Mouse (Mus musculus): ENCODE data around the gene Capns1. TPM values are rescaled to one million over a fixed set of nuclear protein-coding genes. Genes with fewer than 3 reads are reported as not detected.
"Not testable (repeated sequence)": the region's sequence is repeated elsewhere in the genome, so short reads cannot be mapped to it uniquely, and the experiment has no call there.

Capns1 gene
- polyA plus RNA-seq, 1 experiment from 2014 or later: 56.8 TPM

- no peak overlapping the region for H3K4me3 ChIP-seq (ENCODE audit: low read depth, low read length)
- DNase-seq (ENCODE audit: low spot score): no peak
- H3K36me3 ChIP-seq (replicated peaks; ENCODE audit: control insufficient read depth, insufficient read depth, low read depth, low read length): no peaks in the 10 kb centered on the region
- 0 out of 2 replicates have a peak, but pooled peaks cover 2% of the 10 kb centered on the region for H3K4me1 ChIP-seq (ENCODE audit: control insufficient read depth, insufficient read depth, low read length)
- no peak overlapping the region for H3K27ac ChIP-seq (replicated peaks; ENCODE audit: low read depth, low read length)
- 0 out of 2 replicates have a peak, but pooled peaks have one; percentile 55 for ATAC-seq (replicated peaks; ENCODE audit: insufficient number of reproducible peaks, low FRiP score, low TSS enrichment, low read depth)
- H3K4me2 ChIP-seq (ENCODE audit: low read depth, low read length): no peak overlapping the region
- H3K9me3 ChIP-seq (replicated peaks; ENCODE audit: control insufficient read depth, low read length): no peaks in the 10 kb centered on the region
- H3K9ac ChIP-seq (replicated peaks; ENCODE audit: low read length): no peak overlapping the region
- no peaks in the 10 kb centered on the region for H3K27me3 ChIP-seq (ENCODE audit: control insufficient read depth, insufficient read depth, low read length)
- WGBS: 74% methylated on average over 2 of the region's 2 CpGs
Measured at GRCm38 (mm10) chr7:30217277-30217676, 18.7 kb upstream of the Capns1 start.

GRCm38 (mm10) chr7:30216723-30217151 is 18.1 kb upstream of the Capns1 start:
- no peak overlapping the region for H3K4me3 ChIP-seq (ENCODE audit: low read depth, low read length)
- no peaks in the 10 kb centered on the region for H3K36me3 ChIP-seq (replicated peaks; ENCODE audit: control insufficient read depth, insufficient read depth, low read depth, low read length)
- ATAC-seq (replicated peaks; ENCODE audit: insufficient number of reproducible peaks, low FRiP score, low TSS enrichment, low read depth) (peak; percentile 61), DNase-seq (ENCODE audit: low spot score) (peak; percentile 95)
- H3K27me3 ChIP-seq (ENCODE audit: control insufficient read depth, insufficient read depth, low read length): no peaks in the 10 kb centered on the region
- peak overlapping the region; percentile 32; the same call in 1 of the 2 replicates for H3K9ac ChIP-seq (replicated peaks; ENCODE audit: low read length)
- under 1% methylated on average over 16 of the region's 16 CpGs for WGBS
- H3K4me1 ChIP-seq (ENCODE audit: control insufficient read depth, insufficient read depth, low read length): 0 out of 2 replicates have a peak, but pooled peaks cover 2% of the 10 kb centered on the region
- no peaks in the 10 kb centered on the region for H3K9me3 ChIP-seq (replicated peaks; ENCODE audit: control insufficient read depth, low read length)
- H3K4me2 ChIP-seq (ENCODE audit: low read depth, low read length): peak overlapping the region; percentile 23
- no peak overlapping the region for H3K27ac ChIP-seq (replicated peaks; ENCODE audit: low read depth, low read length)

- no peak for DNase-seq (ENCODE audit: low spot score)
- 0 out of 2 replicates have a peak, but pooled peaks cover 2% of the 10 kb centered on the region for H3K4me1 ChIP-seq (ENCODE audit: control insufficient read depth, insufficient read depth, low read length)
- no peak overlapping the region for H3K4me2 ChIP-seq (ENCODE audit: low read depth, low read length)
- 82% methylated on average over 3 of the region's 3 CpGs for WGBS
- no peak overlapping the region for H3K27ac ChIP-seq (replicated peaks; ENCODE audit: low read depth, low read length)
- no peaks in the 10 kb centered on the region for H3K9me3 ChIP-seq (replicated peaks; ENCODE audit: control insufficient read depth, low read length)
- no peak overlapping the region for H3K9ac ChIP-seq (replicated peaks; ENCODE audit: low read length)
- ATAC-seq (replicated peaks; ENCODE audit: insufficient number of reproducible peaks, low FRiP score, low TSS enrichment, low read depth): no peak
- H3K36me3 ChIP-seq (replicated peaks; ENCODE audit: control insufficient read depth, insufficient read depth, low read depth, low read length): no peaks in the 10 kb centered on the region
- H3K4me3 ChIP-seq (ENCODE audit: low read depth, low read length): no peak overlapping the region
- H3K27me3 ChIP-seq (ENCODE audit: control insufficient read depth, insufficient read depth, low read length): no peaks in the 10 kb centered on the region
Measured at GRCm38 (mm10) chr7:30215875-30216274, 17.3 kb upstream of the Capns1 start.

- Histone ChIP-seq H3K4me2 (ENCODE audit: low read depth, low read length) (no peak overlapping the region), H3K9ac (replicated peaks; ENCODE audit: low read length) (no peak overlapping the region), H3K9me3 (replicated peaks; ENCODE audit: control insufficient read depth, low read length) (no peaks in the 10 kb centered on the region), H3K27ac (replicated peaks; ENCODE audit: low read depth, low read length) (no peak overlapping the region), H3K27me3 (ENCODE audit: control insufficient read depth, insufficient read depth, low read length) (no peaks in the 10 kb centered on the region), H3K4me3 (ENCODE audit: low read depth, low read length) (no peak overlapping the region), H3K4me1 (ENCODE audit: control insufficient read depth, insufficient read depth, low read length) (0 out of 2 replicates have a peak, but pooled peaks cover under 1% of the 10 kb centered on the region), H3K36me3 (replicated peaks; ENCODE audit: control insufficient read depth, insufficient read depth, low read depth, low read length) (no peaks in the 10 kb centered on the region)
- no peak for ATAC-seq (replicated peaks; ENCODE audit: insufficient number of reproducible peaks, low FRiP score, low TSS enrichment, low read depth)
- no peak for DNase-seq (ENCODE audit: low spot score)
- WGBS: 96% methylated on average over 3 of the region's 3 CpGs
Measured at GRCm38 (mm10) chr7:30213881-30214280, 15.3 kb upstream of the Capns1 start.

GRCm38 (mm10) chr7:30211025-30211424 is 12.4 kb upstream of the Capns1 start:
- Histone ChIP-seq H3K4me2 (ENCODE audit: low read depth, low read length) (no peak overlapping the region), H3K27ac (replicated peaks; ENCODE audit: low read depth, low read length) (no peak overlapping the region), H3K4me3 (ENCODE audit: low read depth, low read length) (no peak overlapping the region), H3K4me1 (ENCODE audit: control insufficient read depth, insufficient read depth, low read length) (no peaks in the 10 kb centered on the region), H3K9ac (replicated peaks; ENCODE audit: low read length) (no peak overlapping the region), H3K9me3 (replicated peaks; ENCODE audit: control insufficient read depth, low read length) (no peaks in the 10 kb centered on the region), H3K36me3 (replicated peaks; ENCODE audit: control insufficient read depth, insufficient read depth, low read depth, low read length) (no peaks in the 10 kb centered on the region), H3K27me3 (ENCODE audit: control insufficient read depth, insufficient read depth, low read length) (no peaks in the 10 kb centered on the region)
- WGBS: 24% methylated on average over 4 of the region's 4 CpGs
- no peak for DNase-seq (ENCODE audit: low spot score)
- no peak for ATAC-seq (replicated peaks; ENCODE audit: insufficient number of reproducible peaks, low FRiP score, low TSS enrichment, low read depth)

GRCm38 (mm10) chr7:30206364-30206763 is 7.8 kb upstream of the Capns1 start:
- not testable (repeated sequence) for ATAC-seq (replicated peaks; ENCODE audit: insufficient number of reproducible peaks, low FRiP score, low TSS enrichment, low read depth); DNase-seq (ENCODE audit: low spot score); H3K9ac ChIP-seq (replicated peaks; ENCODE audit: low read length); H3K27ac ChIP-seq (replicated peaks; ENCODE audit: low read depth, low read length); H3K4me3 ChIP-seq (ENCODE audit: low read depth, low read length); H3K4me2 ChIP-seq (ENCODE audit: low read depth, low read length); H3K9me3 ChIP-seq (replicated peaks; ENCODE audit: control insufficient read depth, low read length); H3K27me3 ChIP-seq (ENCODE audit: control insufficient read depth, insufficient read depth, low read length); H3K36me3 ChIP-seq (replicated peaks; ENCODE audit: control insufficient read depth, insufficient read depth, low read depth, low read length); H3K4me1 ChIP-seq (ENCODE audit: control insufficient read depth, insufficient read depth, low read length)
- 58% methylated on average over 5 of the region's 5 CpGs for WGBS

GRCm38 (mm10) chr7:30205383-30205782 is 6.8 kb upstream of the Capns1 start:
- H3K9me3 ChIP-seq (replicated peaks; ENCODE audit: control insufficient read depth, low read length): no peaks in the 10 kb centered on the region
- no peak overlapping the region for H3K27ac ChIP-seq (replicated peaks; ENCODE audit: low read depth, low read length)
- H3K4me2 ChIP-seq (ENCODE audit: low read depth, low read length): no peak overlapping the region
- no peaks in the 10 kb centered on the region for H3K36me3 ChIP-seq (replicated peaks; ENCODE audit: control insufficient read depth, insufficient read depth, low read depth, low read length)
- no peak overlapping the region for H3K9ac ChIP-seq (replicated peaks; ENCODE audit: low read length)
- WGBS: 6% methylated on average over 2 of the region's 2 CpGs
- DNase-seq (ENCODE audit: low spot score) (peak; percentile 70), ATAC-seq (replicated peaks; ENCODE audit: insufficient number of reproducible peaks, low FRiP score, low TSS enrichment, low read depth) (no peak)
- H3K4me3 ChIP-seq (ENCODE audit: low read depth, low read length): no peak overlapping the region
- no peaks in the 10 kb centered on the region for H3K4me1 ChIP-seq (ENCODE audit: control insufficient read depth, insufficient read depth, low read length)
- no peaks in the 10 kb centered on the region for H3K27me3 ChIP-seq (ENCODE audit: control insufficient read depth, insufficient read depth, low read length)

GRCm38 (mm10) chr7:30204380-30204779 is 5.8 kb upstream of the Capns1 start:
- no peaks in the 10 kb centered on the region for H3K4me1 ChIP-seq (ENCODE audit: control insufficient read depth, insufficient read depth, low read length)
- no peaks in the 10 kb centered on the region for H3K36me3 ChIP-seq (replicated peaks; ENCODE audit: control insufficient read depth, insufficient read depth, low read depth, low read length)
- no peak overlapping the region for H3K27ac ChIP-seq (replicated peaks; ENCODE audit: low read depth, low read length)
- ATAC-seq (replicated peaks; ENCODE audit: insufficient number of reproducible peaks, low FRiP score, low TSS enrichment, low read depth) (no peak), DNase-seq (ENCODE audit: low spot score) (no peak)
- H3K9me3 ChIP-seq (replicated peaks; ENCODE audit: control insufficient read depth, low read length): no peaks in the 10 kb centered on the region
- no peak overlapping the region for H3K4me3 ChIP-seq (ENCODE audit: low read depth, low read length)
- H3K4me2 ChIP-seq (ENCODE audit: low read depth, low read length): no peak overlapping the region
- H3K27me3 ChIP-seq (ENCODE audit: control insufficient read depth, insufficient read depth, low read length): no peaks in the 10 kb centered on the region
- WGBS: 55% methylated on average over 8 of the region's 8 CpGs
- H3K9ac ChIP-seq (replicated peaks; ENCODE audit: low read length): no peak overlapping the region
